Mouse (Mus musculus) central nervous system, embryonic 11.5 days (tissue): ENCODE data around the gene Rnf123. TPM values are rescaled to one million over a fixed set of nuclear protein-coding genes. Genes with fewer than 3 reads are reported as not detected.

Source experiments
- polyA plus RNA-seq: library from polyadenylated mRNA; depleted of rRNA; stranded (reverse); fragments of >200 nt; gene quantifications from 2 replicates; pipeline ENCODE4 v1.2.3, GENCODE M21; 2012; rRNA removed

Rnf123 gene
- 56.8 and 62.6 TPM in 2 replicates for polyA plus RNA-seq

DNA sequence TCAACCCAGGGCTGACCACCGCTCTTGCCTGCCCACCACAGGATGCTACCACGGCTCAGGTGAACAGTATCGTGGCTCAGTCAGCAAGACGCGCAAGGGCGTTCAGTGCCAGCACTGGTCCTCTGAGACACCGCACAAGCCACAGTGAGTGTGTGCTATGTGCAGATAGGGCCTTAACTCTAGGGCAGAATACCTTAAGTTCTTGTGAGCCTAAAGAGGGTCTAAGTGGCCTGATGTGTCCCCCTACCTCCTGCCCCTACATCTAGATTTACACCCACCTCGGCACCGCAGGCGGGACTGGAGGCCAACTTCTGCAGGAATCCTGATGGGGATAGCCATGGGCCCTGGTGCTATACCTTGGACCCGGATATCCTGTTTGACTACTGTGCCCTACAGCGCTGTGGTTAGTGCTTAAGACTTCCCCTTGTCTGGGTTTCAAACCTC is at the start of gene Rnf123:
Rnf123 (minus strand) TSS at position 359 of the 444 bp plus-strand sequence.

DNA sequence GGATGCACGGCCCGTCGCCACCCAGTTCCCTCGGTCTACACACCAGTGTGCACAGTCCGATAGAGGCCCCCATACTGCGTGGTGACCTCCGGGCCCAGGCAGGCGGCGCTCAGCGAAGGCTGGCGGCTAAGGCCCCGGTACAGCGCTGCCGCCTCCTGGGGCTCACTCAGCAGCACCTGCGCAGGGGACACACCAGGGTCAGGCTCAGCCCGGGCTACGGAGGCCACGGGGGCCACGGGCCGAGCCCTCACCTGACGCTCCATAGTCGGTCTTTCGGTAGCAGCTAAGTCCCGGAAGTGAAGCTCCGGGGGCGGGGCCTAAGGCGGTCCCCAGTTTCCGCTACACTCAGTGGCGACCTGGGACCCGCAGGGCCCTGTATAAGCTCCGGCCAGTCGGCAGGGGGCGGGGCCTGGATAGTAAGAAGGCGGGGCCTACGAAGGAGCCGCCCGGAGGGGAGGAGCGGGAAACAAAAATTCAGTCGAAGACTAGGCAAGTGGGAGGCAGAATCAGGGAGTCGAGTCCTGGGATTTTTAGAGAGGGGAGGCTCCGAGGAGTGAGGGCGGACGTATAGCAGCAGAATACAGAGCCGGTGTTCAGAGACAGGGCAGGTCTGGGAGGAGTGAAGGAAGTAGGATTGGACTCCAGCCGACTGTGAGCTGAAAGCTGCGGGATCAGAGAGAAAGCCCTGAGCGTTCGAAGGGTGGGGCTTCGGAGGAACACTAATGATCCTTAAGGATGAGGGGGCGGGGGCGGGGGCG is 11.2 kb upstream of the Rnf123 start, which contains the start of gene Apeh:
Apeh (minus strand) TSS at position 423 of the 758 bp plus-strand sequence.

DNA sequence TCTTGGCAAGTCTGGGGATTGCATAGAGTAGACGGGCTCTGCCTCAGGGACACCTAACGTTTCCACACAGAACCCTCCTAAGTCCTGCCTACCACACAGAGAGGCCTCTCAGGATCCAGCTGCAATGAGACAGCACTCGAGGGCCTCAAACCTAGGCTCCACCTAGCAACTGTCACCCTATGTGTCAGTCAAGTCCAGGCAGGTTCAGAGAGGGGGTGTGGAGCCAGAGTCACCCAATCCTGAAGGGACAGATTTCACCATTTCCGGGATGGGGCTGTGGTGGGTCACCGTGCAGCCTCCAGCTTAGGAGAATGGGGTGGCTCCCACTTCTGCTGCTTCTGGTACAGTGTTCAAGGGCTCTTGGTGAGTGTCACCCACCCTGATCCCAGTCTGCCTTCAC is 3.0 kb downstream of the Rnf123 start, which contains the start of gene Mst1:
Mst1 (plus strand) TSS at position 269 of the 400 bp plus-strand sequence.

DNA sequence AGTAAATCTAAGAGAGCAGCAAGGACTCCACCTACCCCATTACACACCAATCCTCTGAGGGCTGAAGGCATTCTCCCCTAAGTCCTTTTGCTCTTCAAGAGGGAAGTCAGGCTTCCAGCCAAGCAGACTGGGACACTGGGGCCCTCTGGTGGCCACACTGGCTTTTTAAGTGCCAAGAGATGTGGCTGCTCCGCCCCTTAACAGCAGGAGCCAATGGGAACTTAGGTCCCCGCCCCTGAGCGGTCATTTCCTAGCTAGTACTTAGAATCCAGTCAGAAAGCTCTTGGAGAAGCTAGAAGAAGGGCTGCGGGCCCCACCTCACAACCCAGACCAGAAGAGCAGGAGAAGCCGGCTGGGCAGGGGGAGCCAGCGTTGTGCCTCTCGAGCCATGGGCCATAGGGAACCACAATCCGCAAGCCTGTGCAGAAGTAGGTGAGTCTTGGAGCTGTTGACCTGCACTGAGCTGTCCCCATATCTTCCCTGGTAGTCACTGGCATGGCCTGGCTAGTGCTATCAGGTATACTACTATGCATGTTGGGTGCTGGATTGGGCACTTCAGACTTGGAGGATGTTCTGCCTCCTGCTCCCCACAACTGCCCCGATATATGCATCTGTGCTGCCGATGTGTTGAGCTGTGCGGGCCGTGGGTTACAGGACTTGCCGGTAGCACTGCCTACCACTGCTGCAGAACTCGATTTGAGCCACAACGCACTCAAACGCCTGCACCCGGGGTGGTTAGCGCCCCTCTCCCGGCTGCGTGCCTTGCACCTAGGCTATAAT is 30.1 kb downstream of the Rnf123 start, which contains the start of gene Amigo3:
Amigo3 (plus strand) TSS at position 275 of the 780 bp plus-strand sequence.

DNA sequence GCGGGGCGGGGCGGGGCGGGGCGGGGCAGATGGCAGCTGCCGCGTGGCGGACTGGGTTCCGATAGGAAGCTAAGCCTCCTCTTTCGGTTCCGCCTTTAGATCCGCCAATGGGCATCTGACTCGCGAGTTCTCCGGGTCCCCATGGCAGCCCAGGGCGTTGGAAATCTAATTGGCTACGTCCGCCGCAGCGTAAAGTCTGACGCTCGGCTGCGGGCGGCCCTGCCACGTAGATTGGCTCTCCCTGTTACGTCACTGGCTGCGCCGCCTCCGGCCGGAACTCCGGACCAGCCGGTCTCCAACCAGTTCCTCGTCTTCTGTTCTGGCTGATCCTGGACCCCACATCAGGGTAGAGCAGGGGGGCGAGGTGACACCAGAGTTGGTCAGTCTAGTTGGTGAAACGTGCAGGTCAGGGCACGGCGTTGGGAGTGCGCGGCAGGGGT is 34.1 kb downstream of the Rnf123 start, which contains the start of gene Gmppb:
Gmppb (plus strand) TSS at position 227 of the 440 bp plus-strand sequence.

DNA sequence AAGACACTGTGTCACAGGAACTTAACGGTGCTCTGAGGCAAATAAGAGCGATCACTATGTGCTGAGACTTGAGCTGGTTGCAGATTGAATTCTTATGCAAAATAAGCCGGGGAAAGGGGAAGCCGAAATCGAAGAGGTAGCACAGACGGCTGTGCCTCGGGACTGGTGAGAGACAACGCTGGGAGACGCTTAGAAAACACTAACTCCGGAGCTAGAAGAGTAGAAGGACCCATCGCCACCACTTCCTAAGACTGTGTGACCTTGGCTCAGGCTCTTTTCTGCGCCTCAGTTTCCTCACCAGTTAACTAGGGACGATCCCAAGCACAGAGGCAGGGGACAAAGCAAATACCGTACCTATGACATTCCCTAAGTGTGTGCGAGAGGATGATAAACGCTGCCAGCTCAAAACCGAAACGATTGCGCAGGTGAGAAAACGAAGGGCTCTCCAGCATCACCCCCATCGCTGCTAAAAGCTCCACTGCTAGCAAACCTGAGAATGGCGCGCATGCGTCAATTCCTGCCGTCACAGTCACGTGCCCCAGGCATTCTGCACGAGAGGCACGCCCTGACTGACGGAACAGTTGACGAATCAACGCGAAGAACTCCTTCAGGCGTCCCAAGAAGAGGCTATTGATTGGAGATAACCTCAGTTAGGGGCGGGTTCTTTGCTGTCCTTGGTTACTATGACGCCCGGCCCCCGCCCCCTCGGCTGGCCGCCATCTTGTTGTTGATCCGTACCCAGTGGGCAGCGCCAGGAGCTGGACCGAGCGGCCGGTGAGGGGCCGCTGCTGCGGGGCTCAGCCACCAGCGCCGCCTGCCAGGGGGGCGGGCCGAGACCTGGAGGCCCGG is 81.0 kb downstream of the Rnf123 start, which contains the start of gene Ip6k1:
Ip6k1 (plus strand) TSS at position 580 of the 849 bp plus-strand sequence.

Other genes starting within 250 kb of the Rnf123 start
- 98.8 and 117 TPM in 2 replicates for gene Rbm6, start 210.1 kb downstream of the Rnf123 start, polyA plus RNA-seq
- gene Mon1a, start 195.2 kb downstream of the Rnf123 start, polyA plus RNA-seq = 11.7 and 16.7 TPM in 2 replicates
- gene Mst1r, start 176.5 kb downstream of the Rnf123 start, polyA plus RNA-seq = 2.6 and 5.0 TPM in 2 replicates
- gene Actl11, start 154.9 kb downstream of the Rnf123 start, polyA plus RNA-seq = not detected in 2 replicates
- gene Camkv, start 147.7 kb downstream of the Rnf123 start, polyA plus RNA-seq = 11.2 and 14.5 TPM in 2 replicates
- 17.5 and 37.1 TPM in 2 replicates for gene Traip, start 133.2 kb downstream of the Rnf123 start, polyA plus RNA-seq
- 13.7 and 17.7 TPM in 2 replicates for gene Uba7, start 107.8 kb downstream of the Rnf123 start, polyA plus RNA-seq
- 1.9 and 5.9 TPM in 2 replicates for gene Gm20661, start 100.3 kb downstream of the Rnf123 start, polyA plus RNA-seq
- gene Inka1, start 97.5 kb downstream of the Rnf123 start, polyA plus RNA-seq = 31.0 and 53.6 TPM in 2 replicates
- gene Cdhr4, start 90.8 kb downstream of the Rnf123 start, polyA plus RNA-seq = 9.7 and 21.1 TPM in 2 replicates
- gene Gm20662, start 87.0 kb downstream of the Rnf123 start, polyA plus RNA-seq = 0.68 and 4.3 TPM in 2 replicates
- gene Ip6k1, start 80.8 kb downstream of the Rnf123 start, polyA plus RNA-seq = 70.0 and 86.6 TPM in 2 replicates
- gene Gmppb, start 34.1 kb downstream of the Rnf123 start, polyA plus RNA-seq = 16.1 and 20.8 TPM in 2 replicates
- gene Amigo3, start 30.2 kb downstream of the Rnf123 start, polyA plus RNA-seq = 1.9 and 2.9 TPM in 2 replicates
- gene Mst1, start 2.9 kb downstream of the Rnf123 start, polyA plus RNA-seq = 0.83 and 0.87 TPM in 2 replicates
- 65.8 and 71.6 TPM in 2 replicates for gene Apeh, start 11.3 kb upstream of the Rnf123 start, polyA plus RNA-seq
- 5.1 and 6.2 TPM in 2 replicates for gene Bsn, start 107.0 kb upstream of the Rnf123 start, polyA plus RNA-seq
- gene Dag1, start 180.6 kb upstream of the Rnf123 start, polyA plus RNA-seq = 23.8 and 29.4 TPM in 2 replicates
- 30.2 and 45.5 TPM in 2 replicates for gene Nicn1, start 207.1 kb upstream of the Rnf123 start, polyA plus RNA-seq
- gene Amt, start 213.5 kb upstream of the Rnf123 start, polyA plus RNA-seq = 40.6 and 51.6 TPM in 2 replicates
- 236 and 260 TPM in 2 replicates for gene Rhoa, start 222.8 kb upstream of the Rnf123 start, polyA plus RNA-seq
- 12.7 and 22.2 TPM in 2 replicates for gene Tcta, start 222.8 kb upstream of the Rnf123 start, polyA plus RNA-seq